Mouse (Mus musculus): ENCODE data around the gene Gm49510.
"Not testable (repeated sequence)": the region's sequence is repeated elsewhere in the genome, so short reads cannot be mapped to it uniquely, and the experiment has no call there.

Gene Gm49510

DNA sequence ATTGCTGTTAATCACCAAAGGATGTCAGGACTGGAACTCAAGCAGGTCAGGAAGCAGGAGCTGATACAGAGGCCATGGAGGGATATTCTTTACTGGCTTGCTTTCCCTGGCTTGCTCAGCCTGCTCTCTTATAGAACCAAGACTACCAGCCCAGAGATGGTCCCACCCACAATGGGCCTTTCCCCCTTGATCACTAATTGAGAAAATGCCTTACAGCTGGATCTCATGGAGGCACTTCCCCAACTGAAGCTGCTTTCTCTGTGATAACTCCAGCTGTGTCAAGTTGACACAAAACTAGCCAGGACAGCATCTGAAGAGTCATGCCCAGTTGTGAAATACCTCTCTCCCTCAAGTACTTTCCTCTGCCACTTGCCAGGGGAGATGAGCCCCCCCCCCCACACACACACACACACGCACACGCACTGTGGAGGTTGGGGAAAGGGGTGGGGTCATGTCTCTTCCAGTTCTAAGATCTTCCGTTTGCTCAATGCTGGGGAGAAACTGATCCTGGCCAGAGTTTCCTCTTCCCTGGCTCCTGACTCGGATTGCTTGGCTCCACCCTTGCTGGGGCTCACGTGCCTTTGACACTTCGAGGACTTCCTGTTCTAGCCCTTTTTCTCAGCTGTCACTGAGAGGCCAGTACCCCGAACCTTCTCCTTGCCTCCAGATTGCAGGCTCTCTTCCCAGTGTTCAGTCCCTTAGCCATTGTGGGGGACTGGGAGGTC, 20.5 kb upstream of the Gm49510 start:
- DNase-seq (ENCODE audit: low spot score) = not testable (repeated sequence)

DNA sequence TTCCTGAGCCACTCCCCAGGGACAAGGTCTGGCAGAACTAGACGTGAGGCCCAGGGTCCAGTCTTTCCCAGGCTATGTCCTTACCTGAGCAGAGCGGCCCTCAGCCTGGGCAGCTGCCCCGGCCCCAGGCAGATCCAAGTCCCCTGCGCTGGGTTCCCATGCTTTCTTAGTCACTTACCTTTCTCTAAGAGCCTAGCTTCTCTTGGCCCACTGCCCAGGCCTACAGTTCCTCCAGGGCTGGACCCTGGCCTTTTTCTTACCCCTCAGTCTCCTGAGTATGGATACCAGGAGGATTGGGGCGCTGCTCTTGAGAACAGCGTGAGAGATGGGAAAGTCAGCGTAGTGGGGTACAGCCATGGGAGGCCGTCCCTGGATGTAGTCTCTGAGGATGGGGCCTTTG, 19.0 kb upstream of the Gm49510 start:
- DNase-seq (ENCODE audit: low spot score) = no peak

DNA sequence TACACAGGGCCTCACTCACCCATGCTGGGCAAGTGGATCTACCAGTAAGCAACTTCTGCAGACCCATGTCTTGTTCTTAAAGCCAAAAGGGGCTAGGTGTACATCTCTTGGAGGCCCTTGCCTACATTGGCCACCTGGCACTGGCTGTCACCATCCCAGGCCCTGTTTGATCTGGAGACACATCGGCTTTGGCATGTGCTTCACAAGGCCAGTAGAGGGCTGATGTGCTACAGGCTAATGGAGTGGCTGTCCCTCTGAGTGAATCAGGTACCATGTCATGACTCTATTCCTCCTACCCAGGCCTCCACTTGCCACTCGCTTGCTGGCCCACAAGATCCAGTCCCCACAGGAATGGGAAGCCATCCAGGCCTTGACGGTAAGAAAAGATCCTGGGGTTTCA, 17.6 kb upstream of the Gm49510 start:
- no peak for DNase-seq (ENCODE audit: low spot score)

- no peak for DNase-seq (ENCODE audit: low spot score)
Observed at GRCm38 (mm10) chr15:78889401-78889853, 10.0 kb upstream of the Gm49510 start.

- DNase-seq (ENCODE audit: low spot score) = no peak
Observed at GRCm38 (mm10) chr15:78892440-78892839, 7.0 kb upstream of the Gm49510 start.

- DNase-seq (ENCODE audit: low spot score) = no peak
Observed at GRCm38 (mm10) chr15:78894726-78895125, 4.7 kb upstream of the Gm49510 start.

DNA sequence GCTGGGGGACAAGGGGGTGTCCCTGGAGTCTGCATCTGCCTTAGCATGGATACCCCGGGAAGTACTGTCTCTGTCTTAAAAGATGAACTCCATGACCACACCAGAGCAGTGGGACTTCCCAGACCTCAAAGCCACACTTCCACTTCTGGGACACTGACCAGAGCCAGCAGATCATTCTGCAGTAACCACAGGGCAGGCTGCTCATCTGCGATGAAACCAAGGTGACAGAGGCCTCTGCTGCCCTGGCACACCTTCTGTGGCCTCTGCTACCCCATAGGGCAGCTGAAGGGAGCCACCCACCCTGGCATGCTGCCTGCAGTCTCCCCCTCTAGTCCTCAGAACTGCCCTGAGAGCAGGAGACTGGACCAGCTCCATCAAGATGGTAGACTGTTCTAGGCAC, 3.7 kb upstream of the Gm49510 start:
- no peak for DNase-seq (ENCODE audit: low spot score)

GRCm38 (mm10) chr15:78896149-78896548, 3.3 kb upstream of the Gm49510 start:
- no peak for DNase-seq (ENCODE audit: low spot score)

DNA sequence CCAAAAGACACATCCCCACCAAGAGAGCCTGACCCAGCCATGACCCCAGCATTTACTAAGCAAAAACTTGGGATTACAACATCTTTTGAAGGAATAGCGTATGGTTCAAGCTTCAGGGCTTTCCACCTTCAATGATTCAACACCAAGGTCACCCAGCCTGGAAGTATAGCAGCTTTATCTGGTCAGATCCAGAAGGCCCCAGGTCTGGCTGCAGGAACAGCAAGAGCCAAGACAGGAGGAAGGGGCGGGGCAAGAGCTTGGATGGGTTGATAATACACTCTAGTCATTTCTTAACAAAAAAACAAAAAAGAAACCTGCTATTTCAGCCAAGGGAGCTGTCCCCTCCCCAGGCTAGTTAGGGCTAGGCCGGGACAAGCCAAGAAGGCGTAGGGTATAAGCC, 2.0 kb upstream of the Gm49510 start:
- no peak for DNase-seq (ENCODE audit: low spot score)

- no peak for DNase-seq (ENCODE audit: low spot score)
Observed at GRCm38 (mm10) chr15:78898507-78899001, 913 bp upstream of the Gm49510 start.

- peak; percentile 53 for DNase-seq (ENCODE audit: low spot score)
Observed at GRCm38 (mm10) chr15:78899740-78900584, 495 bp downstream of the Gm49510 start, which contains the start of gene Sh3bp1. Sh3bp1 (plus strand) TSS chr15:78899768.

- no peak for DNase-seq (ENCODE audit: low spot score)
Observed at GRCm38 (mm10) chr15:78900585-78901421, 1.3 kb downstream of the Gm49510 start.

GRCm38 (mm10) chr15:78901422-78901789, 1.9 kb downstream of the Gm49510 start:
- no peak for DNase-seq (ENCODE audit: low spot score)

DNA sequence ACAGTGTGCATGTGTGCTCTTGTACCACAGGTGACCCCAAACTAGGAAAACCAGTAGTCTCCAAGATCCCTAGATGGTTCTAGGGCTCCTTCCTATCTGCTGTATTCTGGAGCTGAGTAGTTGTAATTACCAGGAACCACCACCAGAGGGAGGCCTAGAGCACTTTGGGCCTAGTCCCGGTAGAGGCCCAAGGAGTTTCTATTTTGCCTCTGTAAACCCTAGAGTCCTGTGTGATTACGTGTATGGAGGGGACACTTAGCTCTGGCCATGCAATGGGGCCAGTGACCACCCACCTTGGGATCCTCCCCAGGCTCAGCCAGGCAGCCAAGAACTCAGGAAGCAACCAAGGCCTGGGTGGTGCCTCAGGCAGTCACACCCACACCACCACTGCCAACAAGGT, 3.8 kb downstream of the Gm49510 start:
- DNase-seq (ENCODE audit: low spot score) = peak; percentile 70

DNA sequence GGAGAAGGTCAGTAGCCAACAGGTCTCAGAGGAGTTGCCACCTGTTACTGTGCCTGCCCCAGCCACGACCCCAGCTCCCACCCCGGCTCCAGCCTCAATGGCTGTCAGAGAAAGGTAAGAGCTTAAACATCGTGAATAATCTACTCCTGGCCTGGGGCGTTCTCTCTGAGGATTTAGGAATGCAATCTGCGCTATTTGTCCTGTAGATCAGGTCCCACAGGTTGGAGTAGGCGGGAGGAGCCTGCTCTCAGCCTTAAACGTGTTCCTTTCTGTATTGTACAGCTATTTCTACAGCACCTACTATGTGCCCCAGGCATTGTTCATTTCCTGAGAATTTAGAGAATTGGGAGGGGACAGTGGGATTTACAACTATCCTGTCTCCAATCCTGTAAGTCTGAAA, 8.9 kb downstream of the Gm49510 start:
- DNase-seq (ENCODE audit: low spot score) = no peak

DNA sequence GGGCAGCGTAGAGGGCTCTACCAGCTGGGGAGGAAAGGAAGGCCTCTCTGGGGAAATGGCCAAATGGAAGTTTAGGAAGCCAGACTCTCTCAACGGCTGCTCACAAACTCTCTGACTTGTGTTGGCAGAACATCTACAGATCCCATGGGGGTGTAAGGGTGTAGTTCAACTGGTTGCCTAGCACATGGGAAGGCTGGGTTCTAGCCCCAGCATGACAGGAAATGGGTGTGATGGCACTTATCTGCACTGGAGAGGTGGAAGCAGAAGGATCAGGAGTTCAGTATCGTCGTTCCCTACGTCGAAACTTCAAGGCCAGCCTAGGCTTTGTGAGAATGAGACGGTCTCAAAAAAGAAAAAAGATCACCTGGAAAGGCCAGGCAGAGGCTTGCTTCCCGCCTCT, 9.5 kb downstream of the Gm49510 start:
- no peak for DNase-seq (ENCODE audit: low spot score)

- no peak for DNase-seq (ENCODE audit: low spot score)
Observed at GRCm38 (mm10) chr15:78912040-78912439, 12.6 kb downstream of the Gm49510 start.

DNA sequence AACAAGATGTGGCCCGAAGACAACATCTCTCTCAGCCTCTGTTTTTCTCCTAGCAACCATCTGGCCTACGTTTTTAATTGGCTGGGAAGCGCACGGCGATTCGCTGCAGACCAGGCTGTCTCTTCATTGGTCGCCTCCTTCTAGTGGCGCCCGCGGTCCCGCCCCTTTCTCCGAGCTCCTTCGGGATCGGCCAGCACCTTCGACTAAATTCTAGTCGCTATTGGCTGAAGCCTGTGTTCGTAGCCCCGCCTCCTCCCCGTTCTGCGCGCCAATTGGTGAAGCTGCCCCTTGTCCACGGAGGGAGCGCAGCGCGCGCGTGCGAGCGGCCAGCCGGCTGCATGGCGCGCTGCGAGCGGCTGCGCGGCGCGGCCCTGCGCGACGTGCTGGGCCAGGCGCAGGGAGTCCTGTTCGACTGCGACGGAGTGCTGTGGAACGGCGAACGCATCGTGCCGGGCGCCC, 14.2 kb downstream of the Gm49510 start, which contains the start of gene Pdxp:
Gene Pdxp (plus strand): TSS at position 288 of the 459 bp plus-strand sequence.
- DNase-seq (ENCODE audit: low spot score) = peak; percentile 80

DNA sequence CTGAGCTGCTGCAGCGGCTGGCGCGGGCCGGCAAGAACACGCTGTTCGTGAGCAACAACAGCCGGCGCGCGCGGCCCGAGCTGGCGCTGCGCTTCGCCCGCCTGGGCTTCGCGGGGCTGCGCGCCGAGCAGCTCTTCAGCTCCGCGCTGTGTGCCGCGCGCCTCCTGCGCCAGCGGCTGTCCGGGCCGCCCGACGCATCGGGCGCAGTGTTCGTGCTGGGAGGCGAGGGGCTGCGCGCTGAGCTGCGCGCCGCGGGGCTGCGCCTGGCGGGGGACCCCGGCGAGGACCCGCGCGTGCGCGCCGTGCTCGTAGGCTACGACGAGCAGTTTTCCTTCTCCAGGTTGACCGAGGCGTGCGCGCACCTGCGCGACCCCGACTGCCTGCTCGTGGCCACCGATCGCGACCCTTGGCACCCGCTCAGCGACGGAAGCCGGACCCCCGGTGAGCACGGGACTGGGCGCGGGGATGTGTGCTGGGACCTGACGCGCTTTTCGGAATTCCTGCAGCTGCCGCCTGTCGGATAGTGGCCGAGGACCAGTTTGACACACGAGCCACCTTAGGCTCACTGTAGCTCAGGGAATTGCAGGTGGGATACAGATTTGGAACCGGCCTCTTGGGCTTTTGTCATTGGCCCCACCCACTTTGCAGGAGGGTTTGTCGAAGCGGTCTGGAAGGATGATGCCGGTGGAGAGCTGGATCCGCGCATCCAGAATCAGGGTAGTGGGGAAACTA, 14.8 kb downstream of the Gm49510 start:
- DNase-seq (ENCODE audit: low spot score) = no peak

DNA sequence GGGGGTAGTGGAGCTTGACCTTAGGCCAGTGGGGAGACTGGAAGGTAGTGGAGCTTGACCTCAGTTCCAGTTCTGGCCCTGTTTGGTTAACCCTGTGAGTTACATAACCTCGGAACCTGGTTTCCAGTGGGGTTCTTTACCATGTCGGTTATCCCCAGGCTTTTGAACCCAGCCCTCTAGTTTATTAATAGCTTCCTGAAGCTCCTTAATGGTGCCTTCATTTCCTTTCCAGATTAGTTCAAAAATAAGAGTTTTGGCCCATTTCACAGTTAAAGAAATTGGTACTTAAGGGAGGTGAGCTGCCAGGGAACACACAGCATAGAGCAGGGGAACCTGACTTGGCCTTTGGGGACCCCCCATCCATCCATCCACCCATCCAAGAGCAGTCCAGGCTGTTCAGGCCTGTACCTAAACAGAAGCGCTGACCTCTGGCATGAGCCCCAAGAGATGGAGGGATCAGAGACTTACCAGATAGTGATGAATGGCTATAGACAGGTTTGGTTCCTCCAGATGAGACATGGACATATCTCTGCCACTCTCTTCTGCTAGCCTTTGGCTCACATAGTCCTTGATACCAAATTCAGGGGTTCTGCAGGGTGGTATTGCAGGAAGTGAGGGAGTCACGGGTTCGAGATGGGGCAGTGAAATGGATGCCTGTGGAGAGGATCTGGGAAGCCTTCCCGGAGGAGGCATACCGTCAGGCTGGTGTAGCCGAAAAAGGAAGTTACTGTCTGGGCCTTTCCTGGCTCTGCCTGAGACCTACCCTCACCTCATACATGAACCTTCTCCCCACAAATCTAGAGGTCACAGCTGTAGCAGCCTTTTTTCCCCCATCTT, 15.6 kb downstream of the Gm49510 start:
- no peak for DNase-seq (ENCODE audit: low spot score)

Measured in ovary, postnatal 10 days (tissue).